Mouse (Mus musculus): ENCODE measurements at regions not wholly inside any gene's neighbourhood (a gene's known extent, or its start where the extent isn't known, plus 50 kb on each side); places are given as distances from the start of the nearest gene placed in this dataset.

- intact Hi-C loops (cut with DNase I): no loop called here
Observed at GRCm38 (mm10) chr15:88035486-88035885, 491.4 kb downstream of the Fam19a5 start.

DNA sequence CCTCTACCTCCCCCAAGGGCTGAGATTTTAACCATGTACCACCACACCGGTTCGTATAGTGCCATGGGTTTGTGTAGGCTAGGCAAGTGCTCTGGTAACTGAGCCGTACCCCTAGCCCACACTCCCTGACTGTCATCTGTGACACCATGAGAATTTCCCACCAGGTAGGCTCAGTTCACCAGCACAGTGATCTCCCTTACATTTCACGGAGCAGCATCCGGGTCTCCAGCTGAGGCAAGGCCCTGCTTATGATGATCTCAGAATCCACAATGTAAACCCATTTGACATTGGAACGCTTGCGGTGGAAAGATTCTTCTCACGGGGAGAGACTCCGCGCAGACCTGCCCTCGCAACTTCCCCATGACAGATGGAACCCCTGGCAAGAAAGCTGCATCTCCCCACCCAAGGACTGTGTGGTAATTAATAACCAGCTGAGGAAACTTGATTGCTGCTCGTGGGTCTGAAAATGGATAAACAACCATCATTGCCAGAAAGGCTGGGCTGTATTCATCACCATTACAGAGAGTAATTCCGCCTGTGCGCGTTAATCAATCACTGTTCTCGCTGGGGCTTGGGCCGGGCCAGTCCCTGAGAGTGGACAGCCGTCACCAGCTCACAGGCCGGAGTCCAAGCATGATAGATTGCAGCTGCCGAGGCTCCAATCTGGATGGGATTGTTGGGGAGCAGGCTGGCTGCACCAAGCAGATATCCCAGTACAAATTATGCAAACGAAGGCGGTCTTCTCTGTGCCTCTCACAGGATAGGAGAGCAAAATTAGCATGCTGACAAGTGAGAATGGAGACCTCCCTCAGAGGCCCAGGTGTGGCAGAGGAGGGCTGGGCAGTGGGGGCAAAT lies 492.3 kb downstream of the Fam19a5 start:
- intact Hi-C loops (cut with DNase I): no loop called here

- intact Hi-C loops (cut with DNase I): no loop called here
Observed at GRCm38 (mm10) chr15:88037606-88038005, 493.5 kb downstream of the Fam19a5 start.

DNA sequence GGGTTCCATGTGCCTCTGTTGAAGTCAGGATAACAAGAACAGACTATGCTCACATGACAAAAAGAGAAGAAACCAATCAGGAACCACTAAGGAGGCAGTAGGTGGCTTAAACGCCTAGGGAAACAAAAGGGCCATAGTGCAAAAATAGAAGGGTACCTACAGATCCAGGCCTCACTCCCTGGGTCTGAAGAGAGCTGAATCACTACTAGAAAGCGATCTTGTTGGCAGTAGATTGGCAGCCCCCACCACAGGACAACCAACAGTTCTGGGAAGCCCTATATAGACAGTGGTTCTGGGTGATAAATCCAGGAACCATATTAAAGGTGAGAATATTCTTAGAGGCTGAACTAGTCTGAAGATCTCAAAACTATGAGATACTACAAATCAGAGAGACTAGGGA lies 498.7 kb downstream of the Fam19a5 start:
- intact Hi-C loops (cut with DNase I): no loop called here

DNA sequence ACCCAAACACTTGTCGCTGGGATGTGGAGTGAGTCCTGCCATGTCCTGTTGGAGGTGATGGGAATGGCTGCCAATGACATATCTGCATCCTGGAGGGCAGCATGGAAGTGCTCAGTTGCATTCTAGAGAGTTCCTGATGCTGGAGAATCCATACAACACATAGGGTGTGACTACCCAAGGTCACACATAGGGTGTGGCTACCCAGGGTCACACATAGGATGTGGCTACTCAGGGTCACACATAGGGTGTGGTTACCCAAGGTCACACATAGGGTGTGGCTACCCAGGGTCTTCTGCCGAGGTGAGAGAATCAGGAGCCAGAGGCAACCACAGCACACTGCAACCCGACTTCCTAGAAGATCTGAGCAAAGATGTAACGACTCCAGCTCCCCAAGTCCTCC lies 514.0 kb downstream of the Fam19a5 start:
- intact Hi-C loops (cut with DNase I): no loop called here

GRCm38 (mm10) chr15:88060935-88061334 lies 516.8 kb downstream of the Fam19a5 start:
- intact Hi-C loops (cut with DNase I): no loop called here

DNA sequence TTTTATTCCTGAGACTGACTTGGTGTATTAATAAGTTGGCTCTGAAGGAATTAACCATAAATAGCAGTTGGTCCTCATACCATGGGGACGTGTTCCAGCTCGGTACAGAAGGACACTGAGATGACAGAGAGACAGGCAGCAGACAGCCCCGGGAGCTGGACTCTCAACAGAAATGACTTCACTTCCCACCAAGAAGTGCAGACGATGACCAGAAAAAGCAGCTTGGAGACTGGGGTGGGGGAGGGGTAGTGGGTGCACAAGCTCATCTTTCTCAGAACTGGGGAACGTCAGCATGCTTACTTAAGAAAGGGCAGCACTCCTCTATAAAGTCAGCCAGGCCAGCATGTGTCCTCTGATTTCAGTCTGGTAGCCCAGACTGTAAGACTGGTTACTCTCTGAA lies 518.9 kb downstream of the Fam19a5 start:
- intact Hi-C loops (cut with DNase I): no loop called here

GRCm38 (mm10) chr15:88068476-88068875 lies 524.4 kb downstream of the Fam19a5 start:
- intact Hi-C loops (cut with DNase I): no loop called here

DNA sequence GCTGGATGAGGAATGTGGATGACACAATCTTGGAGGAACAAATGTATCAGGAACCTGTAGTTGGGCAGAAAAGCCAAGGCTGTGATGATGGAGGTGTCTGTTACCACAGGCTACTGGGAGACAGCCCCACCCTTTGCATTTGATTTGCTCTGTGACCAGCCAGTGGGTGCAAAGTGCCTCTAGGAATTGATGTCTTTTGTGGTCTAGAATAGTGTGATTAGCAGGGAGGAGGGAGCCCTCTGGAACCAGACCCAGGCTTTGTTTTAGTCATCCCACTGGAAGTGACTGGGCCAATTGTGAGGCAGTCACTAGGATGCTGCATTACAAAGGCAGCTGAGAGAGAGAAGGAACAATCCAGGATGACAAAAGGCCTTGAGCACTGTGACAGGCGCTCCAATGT lies 527.4 kb upstream of the Zdhhc25 start:
- intact Hi-C loops (cut with DNase I): no loop called here

GRCm38 (mm10) chr15:88083911-88084310 lies 516.2 kb upstream of the Zdhhc25 start:
- intact Hi-C loops (cut with DNase I): no loop called here

- intact Hi-C loops (cut with DNase I): no loop called here
Observed at GRCm38 (mm10) chr15:88085631-88086030, 514.5 kb upstream of the Zdhhc25 start.

- intact Hi-C loops (cut with DNase I): no loop called here
Observed at GRCm38 (mm10) chr15:88089486-88089885, 510.6 kb upstream of the Zdhhc25 start.

DNA sequence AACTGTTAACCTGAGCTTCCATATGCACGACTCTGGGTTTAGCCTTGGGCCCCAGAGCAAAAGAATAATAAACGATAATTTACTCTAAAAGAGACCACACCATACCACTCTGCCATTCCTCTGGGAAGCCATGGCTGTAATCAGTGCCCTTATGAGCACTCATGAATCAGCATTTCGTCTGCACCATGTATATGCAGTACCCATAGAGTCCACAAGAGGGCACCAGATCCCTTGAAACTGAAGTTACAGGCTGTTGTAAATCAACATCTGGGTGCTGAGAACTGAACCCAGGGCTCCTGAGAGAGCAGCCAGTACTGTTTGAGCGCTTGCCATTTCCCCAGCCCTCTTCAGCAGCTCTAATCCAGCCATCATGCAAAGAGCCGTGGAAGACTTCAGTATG lies 508.7 kb upstream of the Zdhhc25 start:
- intact Hi-C loops (cut with DNase I): no loop called here

GRCm38 (mm10) chr15:88120376-88120775 lies 479.7 kb upstream of the Zdhhc25 start:
- intact Hi-C loops (cut with DNase I): no loop called here

DNA sequence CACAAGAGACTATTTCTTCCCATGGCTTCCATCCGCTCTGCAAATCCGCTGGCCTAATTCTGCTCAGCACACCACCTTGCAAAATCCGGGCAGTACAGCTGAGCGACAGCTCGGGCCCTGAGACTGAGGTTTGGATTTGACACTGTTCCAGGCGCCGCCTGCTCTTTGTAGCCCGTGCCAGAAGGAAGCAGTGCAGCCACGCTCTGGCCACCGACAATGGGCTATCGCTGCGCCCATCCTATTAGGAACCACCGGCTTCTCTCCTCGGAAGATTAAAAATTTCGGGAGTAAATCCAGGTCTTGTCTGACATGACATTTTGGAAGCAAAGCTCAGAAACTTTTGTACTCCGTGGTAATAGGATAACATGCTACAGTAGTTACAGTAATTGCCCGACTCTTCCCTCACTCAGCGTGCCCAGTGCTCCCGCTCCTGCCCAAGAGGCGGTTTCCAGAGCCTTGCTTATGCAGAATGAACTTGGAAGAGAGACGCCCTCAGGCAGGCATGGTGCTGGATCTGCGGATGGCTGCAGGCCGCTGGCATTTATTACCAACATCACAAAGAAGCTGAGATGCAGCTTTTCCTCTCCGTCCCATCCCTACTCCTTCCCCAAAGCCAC lies 476.1 kb upstream of the Zdhhc25 start:
- intact Hi-C loops (cut with DNase I): no loop called here

- intact Hi-C loops (cut with DNase I): loop anchor here (10.0 kb wide), 1 partner anchor 389 kb away; no protein-coding TSS in a partner anchor
Observed at GRCm38 (mm10) chr15:88146118-88146517, 454.0 kb upstream of the Zdhhc25 start.

GRCm38 (mm10) chr15:88151199-88151598 lies 448.9 kb upstream of the Zdhhc25 start:
- intact Hi-C loops (cut with DNase I): no loop called here

GRCm38 (mm10) chr15:88159618-88160170 lies 440.4 kb upstream of the Zdhhc25 start:
- intact Hi-C loops (cut with DNase I): no loop called here

DNA sequence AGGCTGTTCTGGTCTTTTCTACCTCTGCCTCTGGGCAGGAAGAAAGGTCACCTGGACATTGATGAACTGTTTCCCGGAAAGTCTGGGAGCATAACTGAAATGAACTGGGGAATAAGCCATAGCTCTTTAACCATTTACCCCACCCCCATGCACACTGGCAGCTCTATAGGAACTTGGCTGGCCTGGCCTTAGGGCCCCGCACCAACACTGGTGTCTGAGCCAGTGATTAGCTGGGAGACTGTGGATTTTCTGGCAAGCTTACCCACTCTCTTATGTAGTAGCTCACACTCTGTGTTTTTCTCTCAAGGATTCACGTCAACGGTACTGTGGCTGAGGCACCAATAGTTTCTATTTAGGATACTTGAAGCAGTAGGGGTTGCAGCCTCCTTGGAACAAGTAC lies 439.8 kb upstream of the Zdhhc25 start:
- intact Hi-C loops (cut with DNase I): no loop called here

DNA sequence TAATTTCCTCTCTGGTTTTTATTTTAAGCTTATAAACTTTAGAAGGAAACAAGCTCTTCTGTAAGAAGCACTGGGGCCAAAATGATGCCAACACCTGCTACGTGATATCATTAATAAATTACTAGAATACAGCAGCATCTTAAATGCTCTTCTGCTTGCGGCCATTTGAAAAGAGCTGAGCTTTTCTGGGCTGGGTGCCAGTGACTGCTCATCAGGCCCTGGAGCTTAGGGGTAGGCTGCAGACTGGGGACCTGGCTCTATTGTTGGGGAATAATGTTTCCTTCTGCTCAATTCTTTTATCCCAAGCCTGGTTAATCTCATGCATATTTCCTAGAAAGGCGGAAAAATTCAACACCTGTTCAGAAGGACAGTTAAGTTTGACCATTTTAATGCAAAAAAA lies 436.7 kb upstream of the Zdhhc25 start:
- intact Hi-C loops (cut with DNase I): no loop called here

DNA sequence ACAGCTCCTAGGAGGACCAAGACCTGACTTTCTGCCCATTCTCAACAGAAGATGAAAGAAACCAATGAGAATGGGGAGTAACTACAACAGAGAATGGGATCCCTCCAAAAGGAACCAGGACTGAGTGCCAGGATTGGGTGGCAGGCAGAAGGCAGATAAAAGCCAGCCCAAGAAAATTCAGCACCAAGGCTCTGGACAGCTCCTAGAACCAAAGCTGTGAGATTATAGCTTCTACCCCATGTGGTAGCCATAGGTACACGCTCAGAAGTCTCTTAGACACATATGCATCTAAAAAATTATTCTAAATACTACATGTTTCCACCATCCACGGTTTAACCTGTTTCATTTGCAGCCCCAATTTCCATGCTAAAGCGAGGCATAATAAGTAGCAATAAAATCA lies 425.8 kb upstream of the Zdhhc25 start:
- intact Hi-C loops (cut with DNase I): no loop called here

DNA sequence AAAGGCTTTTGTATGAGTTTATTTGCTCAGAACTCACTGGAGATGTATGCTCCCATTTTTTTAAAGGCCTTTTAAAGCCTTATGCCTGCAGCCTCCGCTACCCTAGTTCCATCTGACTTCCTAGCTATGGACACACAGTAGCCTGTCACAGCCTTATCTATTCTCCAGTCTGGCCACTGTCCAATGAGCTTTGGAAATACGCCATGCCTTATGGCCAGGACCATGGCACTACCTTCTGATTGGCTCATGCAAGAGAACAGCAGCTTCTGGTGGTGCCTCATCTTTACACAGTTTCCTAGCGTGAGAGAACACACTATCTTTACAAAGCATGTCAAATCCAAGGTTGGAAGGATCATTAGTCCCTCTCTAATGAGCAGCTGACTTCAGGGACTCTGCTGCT lies 424.1 kb upstream of the Zdhhc25 start:
- intact Hi-C loops (cut with DNase I): no loop called here

GRCm38 (mm10) chr15:88196539-88196938 lies 403.6 kb upstream of the Zdhhc25 start:
- intact Hi-C loops (cut with DNase I): no loop called here
